Mouse (Mus musculus) bone marrow macrophage, adult 2 months (primary cell): ENCODE data around the gene Fgfr2.

Source experiments
- CTCF ChIP-seq: IDR thresholded peaks from 2 replicates; pipeline ENCODE4 v1.5.1; 2012; ENCODE audit warnings: low read depth, mild to moderate bottlenecking, low read length, moderate library complexity
- POLR2A ChIP-seq: IDR thresholded peaks from 2 replicates; pipeline ENCODE4 v1.6.1; 2012; ENCODE audit warnings: mild to moderate bottlenecking, low read depth, low read length, borderline replicate concordance

GRCm38 (mm10) chr7:132357841-132358237 is 765.3 kb downstream of the Fgfr2 start:
- TF ChIP-seq CTCF (no peak), POLR2A (no peak)
